Mouse (Mus musculus) embryonic fibroblast, embryonic 13.5 days (primary cell): ENCODE data around the gene Ece2. TPM values are rescaled to one million over a fixed set of nuclear protein-coding genes. Genes with fewer than 3 reads are reported as not detected.

Experiments
- H3K27ac ChIP-seq: 2 replicates; pipeline ENCODE4 v1.5.1; 2012; ENCODE audit warnings: low read length, control low read depth, inconsistent platforms; ENCODE audit not compliant: insufficient read depth
- H3K4me1 ChIP-seq: 2 replicates; pipeline ENCODE4 v1.6.1; 2011; ENCODE audit warnings: low read length; ENCODE audit not compliant: control insufficient read depth, insufficient read depth
- H3K4me3 ChIP-seq: 2 replicates; pipeline ENCODE4 v1.5.1; 2011; ENCODE audit warnings: mild to moderate bottlenecking, control low read depth, low read length; ENCODE audit not compliant: insufficient read depth
- CTCF ChIP-seq: IDR thresholded peaks from 2 replicates; pipeline ENCODE4 v1.5.1; 2011; ENCODE audit warnings: mild to moderate bottlenecking, control low read depth, low read length, moderate library complexity, borderline replicate concordance; ENCODE audit not compliant: insufficient read depth
- POLR2A ChIP-seq: IDR thresholded peaks from 2 replicates; pipeline ENCODE4 v1.6.1; 2011; ENCODE audit warnings: low read depth, mild to moderate bottlenecking, control low read depth, low read length, moderate library complexity
- polyA plus RNA-seq: library from polyadenylated mRNA; stranded (reverse); fragments of >200 nt; gene quantifications from 2 replicates; pipeline ENCODE4 v1.2.4, GENCODE M21; 2011; ENCODE audit warnings: low read depth; ENCODE audit not compliant: missing spikeins, insufficient read length

Ece2 gene
- polyA plus RNA-seq, 1 experiment, result 17.2 TPM

- H3K27ac ChIP-seq, result no peak overlapping the region
- TF ChIP-seq POLR2A (no peak), CTCF (no peak)
- H3K4me1 ChIP-seq, result no peaks in the 10 kb centered on the region; the same call in 1 of the 2 replicates
- no peak overlapping the region for H3K4me3 ChIP-seq
Measured at GRCm38 (mm10) chr16:20690774-20691173, 61.1 kb downstream of the Ece2 start.

GRCm38 (mm10) chr16:20691617-20692016, 62.0 kb downstream of the Ece2 start:
- Histone ChIP-seq H3K27ac (no peak overlapping the region), H3K4me1 (no peaks in the 10 kb centered on the region; the same call in 1 of the 2 replicates), H3K4me3 (no peak overlapping the region)
- TF ChIP-seq POLR2A (no peak), CTCF (no peak)

GRCm38 (mm10) chr16:20692241-20692965, 62.8 kb downstream of the Ece2 start:
- Histone ChIP-seq H3K4me3 (no peak overlapping the region), H3K27ac (no peak overlapping the region), H3K4me1 (no peaks in the 10 kb centered on the region; the same call in 1 of the 2 replicates)
- TF ChIP-seq CTCF (no peak), POLR2A (no peak)

- no peaks in the 10 kb centered on the region; the same call in 1 of the 2 replicates for H3K4me1 ChIP-seq
- TF ChIP-seq CTCF (no peak), POLR2A (peak; percentile 19)
- H3K4me3 ChIP-seq, result peak within 1 kb of the TSS; percentile 19
- H3K27ac ChIP-seq, result peak within 1 kb of the TSS; percentile 28; the same call in 1 of the 2 replicates
Measured at GRCm38 (mm10) chr16:20693111-20693701, 63.6 kb downstream of the Ece2 start, which contains the start of gene Fam131a. TSS of gene Fam131a (plus strand) at chr16:20693241.

GRCm38 (mm10) chr16:20694781-20695180, 65.2 kb downstream of the Ece2 start:
- TF ChIP-seq POLR2A (peak; percentile 45; the same call in 1 of the 2 replicates), CTCF (no peak)
- H3K4me3 ChIP-seq, result no peak overlapping the region
- peak overlapping the region; percentile 45 for H3K27ac ChIP-seq
- H3K4me1 ChIP-seq, result no peaks in the 10 kb centered on the region; the same call in 1 of the 2 replicates

- Histone ChIP-seq H3K4me3 (peak overlapping the region; percentile 14), H3K4me1 (no peaks in the 10 kb centered on the region; the same call in 1 of the 2 replicates), H3K27ac (peak overlapping the region; percentile 45)
- TF ChIP-seq POLR2A (0 out of 2 replicates have a peak, but pooled peaks have one; percentile 21), CTCF (no peak)
Measured at GRCm38 (mm10) chr16:20695622-20696323, 66.1 kb downstream of the Ece2 start.

Other genes starting within 250 kb of the Ece2 start
- 74.8 and 76.8 TPM in 2 replicates for gene Abcc5, start 203.4 kb upstream of the Ece2 start, polyA plus RNA-seq
- gene Eif2b5, start 131.0 kb upstream of the Ece2 start, polyA plus RNA-seq, result 53.8 and 61.5 TPM in 2 replicates
- 51.4 and 57.3 TPM in 2 replicates for gene Dvl3, start 112.8 kb upstream of the Ece2 start, polyA plus RNA-seq
- 448 and 450 TPM in 2 replicates for gene Ap2m1, start 94.3 kb upstream of the Ece2 start, polyA plus RNA-seq
- 50.9 and 53.2 TPM in 2 replicates for gene Abcf3, start 81.3 kb upstream of the Ece2 start, polyA plus RNA-seq
- gene Vwa5b2, start 40.4 kb upstream of the Ece2 start, polyA plus RNA-seq, result not detected in 2 replicates
- 14.3 and 15.2 TPM in 2 replicates for gene Eef1akmt4, start 18.2 kb upstream of the Ece2 start, polyA plus RNA-seq
- 2.6 TPM in 1 of 2 replicates, not detected in the other for gene Gm49333, start 18.2 kb upstream of the Ece2 start, polyA plus RNA-seq
- 31.4 and 34.6 TPM in 2 replicates for gene Alg3, start 18.1 kb upstream of the Ece2 start, polyA plus RNA-seq
- gene Camk2n2, start 8.5 kb upstream of the Ece2 start, polyA plus RNA-seq, result 8.9 and 9.7 TPM in 2 replicates
- 211 and 217 TPM in 2 replicates for gene Psmd2, start 21.8 kb downstream of the Ece2 start, polyA plus RNA-seq
- gene Eif4g1, start 38.5 kb downstream of the Ece2 start, polyA plus RNA-seq, result 337 and 421 TPM in 2 replicates
- 7.7 and 9.9 TPM in 2 replicates for gene Fam131a, start 63.4 kb downstream of the Ece2 start, polyA plus RNA-seq
- 36.5 and 38.8 TPM in 2 replicates for gene Polr2h, start 87.8 kb downstream of the Ece2 start, polyA plus RNA-seq
- 7.0 and 7.9 TPM in 2 replicates for gene Clcn2, start 87.9 kb downstream of the Ece2 start, polyA plus RNA-seq
- gene Chrd, start 103.3 kb downstream of the Ece2 start, polyA plus RNA-seq, result 3.8 and 7.3 TPM in 2 replicates
- 0.57 and 0.98 TPM in 2 replicates for gene Thpo, start 104.7 kb downstream of the Ece2 start, polyA plus RNA-seq